Mouse (Mus musculus): ENCODE data around the gene Srbd1. TPM values are rescaled to one million over a fixed set of nuclear protein-coding genes. Genes with fewer than 3 reads are reported as not detected.

Gene Srbd1
- total RNA-seq, 2 experiments from 2014 or later: 13.0 to 14.5 TPM

DNA sequence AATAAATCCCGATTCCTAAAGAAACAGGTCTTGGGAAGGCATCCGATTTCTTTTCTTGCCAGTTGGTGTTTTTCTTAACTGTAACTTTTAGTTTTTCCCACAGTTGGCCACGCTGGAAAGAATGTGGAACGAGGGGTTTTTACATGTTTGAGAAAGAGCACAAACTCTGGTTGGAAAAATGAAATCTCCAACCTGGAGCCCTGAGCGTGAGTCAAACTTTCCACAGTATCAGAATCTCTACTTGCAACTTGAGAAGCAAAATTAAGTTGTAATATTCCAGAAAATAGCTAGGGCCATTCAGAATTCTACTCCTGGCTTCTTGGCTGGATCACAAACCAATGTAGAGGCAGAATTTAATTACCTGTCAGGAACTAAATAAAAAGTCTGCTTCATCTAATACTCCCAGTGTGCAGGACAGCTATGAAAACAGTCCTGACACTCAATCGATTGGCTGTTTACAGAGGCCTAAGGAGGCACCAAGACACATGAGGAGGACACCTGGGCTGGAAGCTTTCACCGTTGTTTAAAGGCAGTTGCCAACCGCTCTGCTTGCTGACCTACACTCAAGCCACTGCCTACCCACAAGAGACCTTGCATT lies 203.7 kb downstream of the Srbd1 start:
- no peak for DNase-seq
- intact Hi-C loops (cut with DNase I): no loop called here

DNA sequence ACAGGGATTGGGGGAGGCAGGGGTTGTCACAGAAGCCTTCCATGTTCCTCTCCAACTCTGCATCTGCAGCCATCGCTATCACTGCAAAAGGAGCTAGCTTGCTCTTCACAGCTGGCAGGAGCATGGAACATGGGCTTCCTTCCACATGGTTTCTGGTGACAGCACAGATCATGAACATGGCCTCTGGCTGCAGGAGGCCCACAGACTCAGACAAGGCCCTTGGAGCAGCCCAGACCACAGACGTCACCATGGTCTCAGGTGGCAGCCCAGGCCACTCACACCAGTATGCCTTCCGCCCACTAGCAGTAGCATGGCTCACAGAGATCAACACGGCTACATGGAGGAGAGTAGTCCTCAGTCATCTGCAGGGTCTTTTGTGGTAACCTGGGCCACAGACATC lies 207.8 kb downstream of the Srbd1 start:
- DNase-seq: no peak
- intact Hi-C loops (cut with DNase I): no loop called here

DNA sequence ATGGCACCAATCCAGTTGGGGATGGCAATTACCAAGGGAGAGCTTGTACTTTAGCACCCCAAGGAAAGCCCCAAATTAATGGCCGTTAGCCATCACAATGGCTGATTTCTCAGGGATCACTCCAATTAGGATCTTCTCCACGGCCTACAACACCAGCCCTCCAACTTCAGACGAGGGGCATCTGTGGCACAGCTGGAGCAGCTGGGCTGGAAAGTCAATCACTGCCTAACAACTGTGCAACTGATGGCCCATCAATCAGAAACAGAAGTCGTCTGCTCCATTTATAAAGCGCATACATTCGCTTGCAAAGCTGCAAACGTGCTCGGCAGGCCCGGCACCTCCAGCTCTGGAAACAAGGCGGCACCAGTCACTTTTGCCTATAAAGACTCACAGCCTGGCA lies 209.7 kb downstream of the Srbd1 start:
- intact Hi-C loops (cut with DNase I): no loop called here
- no peak for DNase-seq

Other genes starting within 250 kb of the Srbd1 start
- gene Prkce, start 22.6 kb upstream of the Srbd1 start, total RNA-seq (2021): 10 to 100 TPM; 31.1 to 32.5 TPM

Measured in heart, postnatal 10 days (tissue).